Comparison of ENCODE assay signal across 24 mouse cellular contexts in genomic region chr7:90173778-90174177, GRCm38 (mm10). TPM values are rescaled to one million over a fixed set of nuclear protein-coding genes. Genes with fewer than 3 reads are reported as not detected.
DNase-seq lines count a peak whose midpoint lies in the region; ATAC-seq lines count a peak whose summit lies in the region.
"Had no signal": no experiment of that assay in that cellular context is flagged by ENCODE, and none has a peak within 500 bp of the region (broad histone marks: within the 10 kb centered on the region; RNA-seq: fewer than 3 reads in every experiment).

No protein-coding gene starts in this region.

- peaks cover 12% of the 10 kb centered on the region for H3K36me3 ChIP-seq in splenic B cell, adult 2 months (ENCODE audit: control insufficient read depth, insufficient read depth, low read length, poor library complexity, severe bottlenecking)
- H3K36me3 ChIP-seq in midbrain, embryonic 16.5 days (ENCODE audit: control insufficient read depth, insufficient read depth, low read length), result peaks cover 14% of the 10 kb centered on the region

- H3K4me3 ChIP-seq in midbrain, embryonic 16.5 days (ENCODE audit: low read depth, low read length), result no peak overlapping the region
- H3K4me3 ChIP-seq: embryonic facial prominence, embryonic 13.5 days; embryonic facial prominence, embryonic 15.5 days; erythroblast, embryonic 14.5 days; forebrain, embryonic 10.5 days; forebrain, embryonic 12.5 days had no signal

- H3K9me3 ChIP-seq in midbrain, embryonic 16.5 days (replicated peaks; ENCODE audit: control insufficient read depth, low read length, poor library complexity, severe bottlenecking), result no peaks in the 10 kb centered on the region
- H3K9me3 ChIP-seq: embryonic facial prominence, embryonic 13.5 days; embryonic facial prominence, embryonic 15.5 days; forebrain, embryonic 10.5 days; forebrain, embryonic 12.5 days; G1E had no signal

- DNase-seq in A20 (ENCODE audit: low read depth, low spot score), result peak; percentile 20
- peak; percentile 44 to 55 for DNase-seq in B cell, adult 2 months
- peak; percentile 24 for DNase-seq in splenic B cell, adult 2 months (ENCODE audit: low read depth, low spot score)
- no peak for DNase-seq in adrenal gland, postnatal 25 days
- DNase-seq: adrenal gland, adult 8-10 months; adrenal gland, postnatal 14 days; cerebellum, adult 11 months; cerebellum, adult 18-20 months; cerebellum, adult 8-10 months; cerebellum, adult 9-11 months; cerebellum, postnatal 14 days; cerebellum, postnatal 36 days; embryo, embryonic 11 days had no signal

- H3K9ac ChIP-seq in midbrain, embryonic 16.5 days (ENCODE audit: low read depth, low read length), result no peak overlapping the region
- H3K9ac ChIP-seq: embryonic facial prominence, embryonic 13.5 days; embryonic facial prominence, embryonic 15.5 days; forebrain, embryonic 12.5 days had no signal

- no peaks in the 10 kb centered on the region for H3K27me3 ChIP-seq in splenic B cell, adult 2 months (ENCODE audit: control insufficient read depth, insufficient read depth, low read length, poor library complexity, severe bottlenecking)
- no peaks in the 10 kb centered on the region for H3K27me3 ChIP-seq in midbrain, embryonic 16.5 days (ENCODE audit: control insufficient read depth, insufficient read depth, low read depth, low read length)
- H3K27me3 ChIP-seq: embryonic facial prominence, embryonic 13.5 days; embryonic facial prominence, embryonic 15.5 days; forebrain, embryonic 12.5 days; Patski had no signal

- no peak overlapping the region for H3K4me2 ChIP-seq in midbrain, embryonic 16.5 days (ENCODE audit: low read length)
- H3K4me2 ChIP-seq: embryonic facial prominence, embryonic 13.5 days; embryonic facial prominence, embryonic 15.5 days; forebrain, embryonic 12.5 days had no signal

- WGBS in midbrain, embryonic 16.5 days, result 96% methylated on average over 1 of the region's 1 CpGs

- no peaks in the 10 kb centered on the region for H3K4me1 ChIP-seq in midbrain, embryonic 16.5 days (ENCODE audit: control insufficient read depth, insufficient read depth, low read length)
- H3K4me1 ChIP-seq: embryonic facial prominence, embryonic 13.5 days; embryonic facial prominence, embryonic 15.5 days; forebrain, embryonic 10.5 days; forebrain, embryonic 12.5 days had no signal

- ATAC-seq in midbrain, embryonic 16.5 days, result no peak
- ATAC-seq: activated CD4-positive, CD25-positive, alpha-beta regulatory T cell, adult 4 months; forebrain, embryonic 14.5 days; forebrain, embryonic 16.5 days; Patski had no signal

- H3K27ac ChIP-seq in midbrain, embryonic 16.5 days (ENCODE audit: low read length), result no peak overlapping the region
- H3K27ac ChIP-seq: embryonic facial prominence, embryonic 13.5 days; embryonic facial prominence, embryonic 15.5 days; forebrain, embryonic 10.5 days; forebrain, embryonic 12.5 days had no signal

RNA-seq across cellular contexts. Expression of gene Picalm, which starts 43.8 kb away (rescaled TPM):
- polyA plus RNA-seq in midbrain, embryonic 16.5 days (2015; fragmentation: Nextera tagmentation; extraction: Ambion mirVana), result 38.9 and 45.5 TPM in 2 replicates
- 152 and 162 TPM in 2 replicates for total RNA-seq in adrenal gland, postnatal 25 days (2021)
